Mouse (Mus musculus) heart, postnatal 25 days (tissue): ENCODE data around the gene Ift27. TPM values are rescaled to one million over a fixed set of nuclear protein-coding genes. Genes with fewer than 3 reads are reported as not detected.

Source experiments
- DNase-seq: peaks from one replicate; pipeline ENCODE4 v3.0.0; 2022; ENCODE audit warnings: low spot score
- intact Hi-C: fragments of 180-260 bp; cut with DNase I; formaldehyde crosslinking; loops from one replicate; pipeline ENCODE4 v1.15.1; 2025
- total RNA-seq, 2 experiments: library from RNA; stranded (reverse); gene quantifications; 2 replicates each; pipeline ENCODE4 v1.2.3; 2021

Ift27 gene
- total RNA-seq, 2 experiments from 2014 or later: 10.2 to 11.2 TPM

DNA sequence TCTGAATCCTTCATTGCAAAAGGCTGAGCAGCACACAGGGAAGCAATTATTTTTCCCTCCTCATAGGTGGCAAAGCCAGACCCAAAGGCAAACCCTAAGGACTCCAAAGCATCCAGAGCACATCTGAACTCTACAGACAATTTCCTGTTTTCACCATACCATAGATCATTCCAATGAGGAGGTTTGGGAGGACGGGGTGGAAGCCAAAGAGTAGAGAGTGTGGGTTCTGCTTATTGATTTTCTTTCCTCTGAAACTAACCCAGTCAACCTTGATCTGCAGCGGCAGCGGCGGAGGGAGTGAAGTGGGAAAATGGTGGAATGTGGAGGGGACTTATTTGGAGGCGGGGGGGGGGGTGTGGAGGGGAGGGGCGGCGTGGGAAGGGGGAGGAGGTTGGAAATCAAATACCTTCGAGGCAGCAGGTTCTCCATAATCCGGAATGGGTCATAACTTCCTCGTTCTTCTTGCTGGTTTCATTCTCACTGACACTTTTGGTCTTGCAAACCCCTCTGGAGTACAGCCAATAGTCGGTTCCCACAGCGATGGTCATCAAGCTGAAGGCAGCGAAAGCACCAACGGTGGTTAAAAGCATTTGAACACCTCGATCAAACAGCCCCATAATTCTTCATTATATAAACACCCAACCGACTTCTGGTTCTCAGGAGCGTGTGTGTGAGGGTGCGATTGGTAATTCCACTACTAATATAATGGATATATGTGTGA, 55.5 kb downstream of the Ift27 start:
- no peak for DNase-seq
- intact Hi-C loops: no loop called here

DNA sequence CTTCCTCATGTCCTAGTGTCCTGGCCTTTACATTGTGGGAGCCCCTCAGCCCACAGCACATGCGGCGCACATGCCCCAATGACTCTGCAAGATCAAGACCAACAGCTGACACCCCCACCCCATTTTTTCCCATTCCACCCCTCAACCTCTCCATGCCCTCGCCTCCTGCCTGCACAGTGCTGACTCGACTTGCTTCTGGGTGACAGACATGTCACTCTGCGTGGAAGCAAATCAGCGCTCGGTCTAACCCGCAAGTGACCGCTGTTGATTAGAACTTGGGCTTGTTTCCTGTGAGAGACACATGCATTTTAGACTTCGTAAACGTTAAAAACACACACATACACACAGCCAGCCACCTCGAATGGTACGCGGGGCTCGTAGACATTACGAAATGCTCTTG, 56.2 kb downstream of the Ift27 start:
- DNase-seq: no peak
- intact Hi-C loops: no loop called here

DNA sequence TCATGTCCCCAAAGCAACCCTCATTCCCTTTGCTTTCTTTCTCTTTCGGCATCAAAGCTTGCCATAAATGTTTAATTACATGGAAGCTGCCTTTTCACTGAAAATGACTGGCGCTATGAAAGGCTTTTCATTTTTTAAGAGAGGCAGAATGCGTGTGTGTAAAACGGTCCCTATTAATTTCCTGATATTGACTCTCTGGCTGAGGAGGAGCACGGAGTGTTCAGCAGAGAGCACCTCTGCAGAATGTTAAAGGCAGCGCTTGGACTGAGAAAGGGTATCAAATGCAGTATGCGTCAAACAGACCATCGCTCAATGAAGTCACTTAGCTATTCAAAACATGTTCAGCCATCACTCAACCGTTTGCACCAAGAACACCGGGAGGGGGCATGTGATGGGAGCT, 57.0 kb downstream of the Ift27 start:
- no peak for DNase-seq
- intact Hi-C loops: no loop called here

DNA sequence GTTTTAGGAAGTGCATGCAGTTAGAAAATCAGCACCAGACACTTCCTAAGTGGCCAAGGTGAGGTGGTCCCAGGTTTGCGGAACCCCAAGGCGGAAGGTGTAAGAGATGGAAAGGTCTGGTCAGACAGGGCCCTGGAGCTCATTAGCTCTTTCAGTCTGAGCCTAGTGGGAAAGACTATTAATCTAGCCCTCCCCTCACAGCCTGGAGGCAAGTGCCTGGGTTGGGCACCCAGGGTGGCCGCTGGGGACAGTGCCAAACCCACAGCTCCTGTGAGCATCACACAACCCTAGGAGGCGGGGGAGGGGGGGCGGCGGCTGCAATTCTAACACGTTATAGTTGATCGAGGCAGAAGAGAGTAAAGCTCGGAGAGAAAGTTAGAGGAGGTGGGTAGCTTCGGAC, 57.7 kb downstream of the Ift27 start:
- no peak for DNase-seq
- intact Hi-C loops: no loop called here

Other genes with a start within 250 kb of the Ift27 start
- 100 to 1,000 TPM; 278 to 282 TPM for gene Txn2, start 245.1 kb downstream of the Ift27 start, total RNA-seq
- gene Foxred2, start 217.4 kb downstream of the Ift27 start, total RNA-seq: under 1 TPM; 0.34 to 0.42 TPM
- gene Eif3d, start 203.3 kb downstream of the Ift27 start, total RNA-seq: 10 to 100 TPM; 69.3 to 69.5 TPM
- not detected for gene Cacng2, start 54.1 kb downstream of the Ift27 start, total RNA-seq
- under 1 TPM; 0.64 to 0.91 TPM for gene Pvalb, start 32.3 kb upstream of the Ift27 start, total RNA-seq
- 1 to 10 TPM; 2.2 to 2.7 TPM for gene Ncf4, start 70.7 kb upstream of the Ift27 start, total RNA-seq
- gene Csf2rb2, start 131.6 kb upstream of the Ift27 start, total RNA-seq: 1 to 10 TPM in 1 of 2 experiments, under 1 TPM in 1; 0.89 to 1.4 TPM
- 1 to 10 TPM; 2.5 TPM for gene Csf2rb, start 151.6 kb upstream of the Ift27 start, total RNA-seq
- not detected for gene Tex33, start 221.8 kb upstream of the Ift27 start, total RNA-seq
- 10 to 100 TPM; 16.5 to 21.1 TPM for gene Tst, start 231.8 kb upstream of the Ift27 start, total RNA-seq
- 10 to 100 TPM; 39.1 to 39.6 TPM for gene Mpst, start 232.3 kb upstream of the Ift27 start, total RNA-seq